Mouse (Mus musculus) brain, embryonic 14.5 days (tissue): Measurements from ENCODE around the gene Sag. TPM values are rescaled to one million over a fixed set of nuclear protein-coding genes. Genes with fewer than 3 reads are reported as not detected.

Experiments
- DNase-seq: peaks from one replicate; pipeline ENCODE4 v3.0.0-alpha.2; 2011; ENCODE audit warnings: low read depth
- CTCF ChIP-seq: fragments of 200-500 bp; IDR thresholded peaks from 2 replicates; pipeline ENCODE4 v1.5.1; 2012; ENCODE audit warnings: inconsistent platforms, mild to moderate bottlenecking, moderate library complexity, borderline replicate concordance; ENCODE audit not compliant: insufficient read depth, insufficient read length; ENCODE audit errors: extremely low read depth
- POLR2A ChIP-seq: fragments of 200-500 bp; IDR thresholded peaks from 2 replicates; pipeline ENCODE4 v1.6.1; 2012; ENCODE audit warnings: mild to moderate bottlenecking, inconsistent platforms, borderline replicate concordance; ENCODE audit not compliant: poor library complexity, insufficient read depth, insufficient read length, severe bottlenecking; ENCODE audit errors: extremely low read depth
- polyA plus RNA-seq: library from polyadenylated mRNA; depleted of rRNA; stranded (reverse); fragments of >200 nt; gene quantifications from 2 replicates; pipeline ENCODE4 v1.2.3, GENCODE M21; 2012; rRNA removed

Gene Sag
- polyA plus RNA-seq, 1 experiment = 0.90 TPM

DNA sequence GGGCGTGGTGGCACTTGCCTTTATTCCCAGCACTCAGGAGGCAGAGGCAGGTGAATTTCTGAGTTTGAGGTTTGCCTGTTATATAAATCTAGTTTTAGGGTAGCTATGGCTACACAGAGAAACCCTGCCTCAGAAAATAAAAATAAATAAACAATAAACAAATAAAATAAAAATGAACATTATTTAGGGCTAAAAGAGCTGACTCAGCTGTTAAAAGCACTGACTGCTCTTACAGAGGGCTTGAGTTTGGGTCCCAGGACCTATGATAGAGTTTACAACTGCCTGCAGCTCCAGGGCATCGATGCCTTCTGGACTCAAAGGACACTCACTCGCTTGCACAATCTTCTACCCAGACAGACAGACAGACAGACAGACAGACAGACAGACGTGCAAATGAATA, 89.9 kb downstream of the Sag start:
- no peak for DNase-seq
- TF ChIP-seq POLR2A (no peak), CTCF (no peak)

Other genes with a start within 250 kb of the Sag start
- gene Ngef, start 229.8 kb upstream of the Sag start, polyA plus RNA-seq = 9.7 and 11.9 TPM in 2 replicates
- 4.6 and 4.9 TPM in 2 replicates for gene Inpp5d, start 183.4 kb upstream of the Sag start, polyA plus RNA-seq
- 80.8 and 83.9 TPM in 2 replicates for gene Atg16l1, start 47.8 kb upstream of the Sag start, polyA plus RNA-seq
- 52.9 and 54.6 TPM in 2 replicates for gene Dgkd, start 49.6 kb downstream of the Sag start, polyA plus RNA-seq
- gene Usp40, start 204.9 kb downstream of the Sag start, polyA plus RNA-seq = 21.4 and 23.5 TPM in 2 replicates